Mouse (Mus musculus): ENCODE results near the gene Gm1123.

DNA sequence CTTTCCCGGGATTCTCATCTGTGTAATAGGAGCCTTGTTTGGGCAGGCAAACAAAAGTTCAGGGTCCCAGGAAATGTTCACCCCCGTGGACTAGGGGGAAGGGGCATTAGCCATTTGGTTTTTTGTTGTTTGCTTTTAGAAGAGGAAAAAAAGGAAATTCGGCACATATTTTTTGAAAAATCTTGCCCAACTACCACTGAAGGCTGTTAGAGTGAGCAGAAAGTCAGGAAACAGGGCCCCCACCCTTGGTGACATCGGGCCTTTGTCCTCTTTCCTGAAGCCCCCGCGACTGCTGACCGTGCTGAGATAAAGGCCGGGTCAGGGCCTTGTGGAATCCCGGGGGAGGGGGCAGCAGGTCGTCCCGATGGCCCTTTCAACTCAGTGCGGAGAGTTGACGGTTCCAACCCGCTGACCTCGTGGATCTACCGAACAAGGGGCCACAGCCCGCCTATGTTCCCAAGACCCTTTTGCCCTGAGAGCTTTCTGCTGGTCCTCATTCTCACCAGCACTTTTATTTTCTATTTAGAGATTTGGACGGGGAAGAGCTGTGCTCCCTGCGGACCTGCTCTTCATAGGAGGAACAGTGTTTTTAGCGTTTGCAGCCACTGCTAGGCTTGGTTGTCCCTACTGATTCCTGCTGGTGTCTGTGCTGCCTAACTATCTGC is 72.9 kb downstream of the Gm1123 start:
- TF ChIP-seq CTCF (IDR thresholded peaks at IDR 0.05; ENCODE audit: insufficient read depth, low read depth, low read length), result no peak
- TF ChIP-seq POLR2A (IDR thresholded peaks at IDR 0.05; ENCODE audit: insufficient read depth, low read depth, low read length), result no peak
